Mouse (Mus musculus) urinary bladder, postnatal 10 days (tissue): ENCODE measurements around the gene Cmklr1.
"Not testable (repeated sequence)": the region's sequence is repeated elsewhere in the genome, so short reads cannot be mapped to it uniquely, and the experiment has no call there.

Experiments used
- DNase-seq: peaks from one replicate; pipeline ENCODE4 v3.0.0; 2022; ENCODE audit warnings: low spot score

Cmklr1 gene

DNA sequence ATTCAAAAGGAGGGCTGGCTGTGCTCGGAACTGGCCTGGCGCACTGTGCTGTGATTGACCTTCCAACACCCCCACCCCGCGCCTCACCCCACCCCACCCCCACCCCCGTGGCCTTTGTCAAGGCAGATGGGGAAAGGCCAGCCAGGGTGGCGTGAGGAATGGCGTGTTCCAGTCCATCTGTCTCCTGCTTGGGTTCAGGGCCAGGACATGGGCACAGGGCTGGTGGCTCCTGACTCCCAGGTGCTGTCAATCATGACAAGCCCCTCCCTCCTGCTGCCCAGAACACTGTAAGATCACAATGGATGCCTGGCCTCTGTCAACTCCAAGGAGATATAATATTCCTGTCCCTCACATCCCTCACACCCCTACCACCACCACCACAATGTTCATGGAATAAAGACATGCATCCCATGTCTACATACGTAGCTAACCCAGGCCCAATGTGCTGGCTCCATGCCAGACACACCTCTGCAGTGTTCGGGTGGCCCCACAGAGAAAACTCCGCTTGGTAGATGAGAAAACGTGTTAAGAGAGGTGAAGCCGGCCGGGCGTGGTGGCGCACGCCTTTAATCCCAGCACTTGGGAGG is 30.0 kb downstream of the Cmklr1 start:
- no peak for DNase-seq

DNA sequence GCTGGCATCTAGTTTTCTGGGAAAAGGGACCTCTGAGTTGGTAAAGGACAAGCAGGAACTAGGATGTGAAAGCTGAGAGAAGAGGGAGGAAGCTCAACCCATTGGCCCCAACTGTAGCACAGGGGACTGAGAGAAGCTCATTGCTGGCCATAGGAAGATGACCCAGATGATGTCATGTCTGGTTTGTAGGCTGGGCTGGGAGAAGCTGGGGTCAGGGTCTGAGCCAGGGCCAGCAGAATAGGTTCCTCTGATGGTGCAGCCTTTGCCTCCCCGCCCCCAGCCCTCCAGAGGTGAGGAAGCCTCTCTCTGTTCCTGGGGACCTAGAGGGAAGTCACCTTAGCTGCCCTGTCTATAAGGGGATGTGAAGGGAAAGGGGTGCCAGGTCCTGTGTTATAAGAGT is 31.1 kb downstream of the Cmklr1 start:
- DNase-seq, result no peak

DNA sequence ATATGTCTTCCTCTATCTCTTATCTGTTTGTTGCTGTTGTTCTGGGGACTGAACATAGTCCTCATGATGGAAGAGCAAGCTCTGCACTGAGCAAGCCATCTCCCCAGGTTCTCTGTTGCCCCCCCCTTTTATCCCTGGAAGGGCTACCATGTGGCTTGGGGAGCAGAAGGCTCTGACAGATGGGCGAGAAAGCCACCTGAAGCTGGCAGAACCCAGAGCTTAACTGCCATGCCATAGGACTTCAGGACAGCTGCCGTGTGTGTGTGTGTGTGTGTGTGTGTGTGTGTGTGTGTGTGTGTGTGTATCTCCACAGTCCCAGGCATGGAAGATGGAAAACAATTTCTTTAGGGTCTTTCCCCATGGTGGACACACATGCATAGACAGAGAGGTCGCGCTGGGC is 31.5 kb downstream of the Cmklr1 start:
- DNase-seq, result no peak

DNA sequence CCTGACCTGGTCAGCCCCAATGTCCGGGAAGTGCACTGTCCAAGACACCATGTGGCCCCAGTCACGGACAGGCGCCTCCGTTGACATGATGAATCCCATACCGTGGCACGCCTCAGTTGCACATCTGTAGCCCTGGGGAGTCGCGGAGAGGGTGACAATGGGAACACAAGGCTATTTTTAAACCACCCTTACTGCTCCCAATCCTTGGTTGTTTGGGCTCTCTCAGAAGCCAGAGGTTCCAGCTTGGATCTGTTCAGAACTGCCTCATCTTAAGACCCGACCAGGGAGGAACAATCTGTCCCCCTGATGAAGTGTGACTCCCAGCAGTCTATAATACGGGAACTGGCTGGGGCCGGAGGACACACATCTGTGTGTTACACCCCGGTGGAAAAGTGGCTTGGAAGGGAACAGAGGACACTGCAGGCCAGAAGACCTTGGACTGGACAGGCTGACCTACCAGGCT is 38.4 kb downstream of the Cmklr1 start:
- no peak for DNase-seq

DNA sequence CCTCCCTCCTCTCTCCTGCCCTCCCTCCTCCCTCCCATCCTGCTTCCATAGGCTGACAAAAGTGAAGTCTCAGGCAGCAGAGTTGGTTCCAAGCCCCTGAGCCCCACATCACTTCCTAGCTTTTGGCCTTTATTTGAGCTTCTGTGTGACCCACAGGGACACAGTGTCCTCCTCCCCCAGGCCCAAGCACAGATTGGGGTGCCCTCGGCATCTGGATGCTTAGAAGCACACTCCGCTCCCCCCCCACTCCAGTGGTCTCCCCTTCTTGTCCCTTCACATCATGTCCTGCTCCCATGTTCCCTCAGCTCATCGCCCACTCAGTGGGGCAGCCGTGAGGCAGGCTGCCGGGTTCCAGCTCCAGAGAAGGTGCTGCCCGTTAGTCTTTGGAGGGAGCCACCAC is 39.1 kb downstream of the Cmklr1 start:
- no peak for DNase-seq

DNA sequence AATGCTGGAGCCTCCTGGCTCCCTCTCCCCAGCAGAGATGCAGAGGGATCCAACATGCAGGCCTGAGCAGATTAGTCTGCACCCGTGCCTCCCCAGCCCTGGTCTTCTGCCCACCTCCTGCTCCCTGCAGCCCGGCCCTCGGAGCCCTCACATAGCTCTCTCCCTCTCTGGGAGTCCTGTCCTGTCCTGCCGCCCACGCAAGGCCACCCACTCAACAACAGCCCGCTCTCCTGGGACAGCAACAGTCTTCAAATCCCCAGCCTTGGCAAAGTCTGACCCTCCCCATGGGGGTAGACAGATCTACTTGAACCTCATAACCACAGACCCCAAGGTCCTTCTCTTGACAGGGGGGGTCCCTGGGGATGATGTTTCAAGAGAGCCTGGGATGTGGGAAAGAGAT is 39.7 kb downstream of the Cmklr1 start:
- no peak for DNase-seq

DNA sequence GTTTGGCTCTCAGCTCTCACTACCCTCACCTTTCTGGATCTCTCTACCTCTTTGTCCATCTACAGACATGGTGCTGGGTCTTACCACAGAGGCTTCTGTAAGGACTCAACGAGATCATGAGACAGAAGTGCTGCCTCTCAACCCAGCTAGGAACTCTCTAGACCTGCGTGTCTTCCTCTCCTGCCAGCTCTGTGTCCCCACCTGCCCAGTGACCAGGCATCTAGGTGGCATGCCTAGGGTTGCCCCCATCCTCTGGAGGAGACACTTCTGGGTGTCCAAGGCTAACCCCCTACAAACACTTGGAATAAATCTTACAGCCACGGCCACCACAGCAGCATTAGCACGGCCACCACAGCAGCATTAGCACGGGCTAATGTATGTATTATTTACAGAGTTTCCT is 40.3 kb downstream of the Cmklr1 start:
- no peak for DNase-seq

DNA sequence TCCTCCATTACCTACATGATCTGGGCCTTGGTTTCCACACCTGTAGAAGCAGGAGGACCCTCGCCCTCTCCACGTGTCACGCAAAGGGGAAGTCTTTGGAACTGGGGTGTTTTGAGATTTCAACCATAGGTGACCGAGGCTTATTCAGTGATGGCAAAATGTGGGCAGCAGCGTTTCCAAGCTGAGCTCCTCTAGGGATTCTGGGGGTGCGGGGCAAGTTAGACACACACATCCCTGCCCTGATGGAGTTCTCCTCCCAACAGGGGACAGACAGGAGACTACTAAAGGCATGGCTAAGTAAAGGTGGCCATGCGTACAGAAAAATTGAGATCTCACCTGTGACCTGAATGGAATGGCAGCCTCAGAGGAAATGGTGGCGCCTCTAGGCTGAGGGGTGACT is 41.7 kb downstream of the Cmklr1 start:
- DNase-seq, result no peak

DNA sequence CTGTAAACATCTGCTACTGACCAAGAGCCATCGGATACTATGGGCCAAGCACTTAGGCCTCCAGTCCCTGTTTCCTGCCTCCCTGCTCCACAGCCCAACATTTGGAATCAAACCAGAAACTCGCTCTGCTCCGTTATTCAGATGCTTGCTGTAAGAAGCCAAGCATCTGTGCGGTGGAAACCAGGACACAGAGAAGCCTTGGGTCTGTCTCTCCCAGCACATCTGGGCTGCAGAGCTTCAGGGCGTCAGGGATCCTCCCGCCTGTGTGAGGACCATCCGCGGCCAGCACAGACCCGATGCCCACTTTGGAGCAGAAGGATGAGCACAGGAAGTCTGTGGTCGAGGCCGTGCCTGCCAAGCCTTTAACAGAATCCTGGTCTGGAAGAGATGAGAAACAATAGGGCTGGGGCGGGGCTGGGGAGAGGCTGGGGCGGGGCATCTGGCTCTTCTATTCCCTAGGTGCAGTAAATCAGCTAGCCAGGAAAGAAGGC is 42.2 kb downstream of the Cmklr1 start:
- no peak for DNase-seq

DNA sequence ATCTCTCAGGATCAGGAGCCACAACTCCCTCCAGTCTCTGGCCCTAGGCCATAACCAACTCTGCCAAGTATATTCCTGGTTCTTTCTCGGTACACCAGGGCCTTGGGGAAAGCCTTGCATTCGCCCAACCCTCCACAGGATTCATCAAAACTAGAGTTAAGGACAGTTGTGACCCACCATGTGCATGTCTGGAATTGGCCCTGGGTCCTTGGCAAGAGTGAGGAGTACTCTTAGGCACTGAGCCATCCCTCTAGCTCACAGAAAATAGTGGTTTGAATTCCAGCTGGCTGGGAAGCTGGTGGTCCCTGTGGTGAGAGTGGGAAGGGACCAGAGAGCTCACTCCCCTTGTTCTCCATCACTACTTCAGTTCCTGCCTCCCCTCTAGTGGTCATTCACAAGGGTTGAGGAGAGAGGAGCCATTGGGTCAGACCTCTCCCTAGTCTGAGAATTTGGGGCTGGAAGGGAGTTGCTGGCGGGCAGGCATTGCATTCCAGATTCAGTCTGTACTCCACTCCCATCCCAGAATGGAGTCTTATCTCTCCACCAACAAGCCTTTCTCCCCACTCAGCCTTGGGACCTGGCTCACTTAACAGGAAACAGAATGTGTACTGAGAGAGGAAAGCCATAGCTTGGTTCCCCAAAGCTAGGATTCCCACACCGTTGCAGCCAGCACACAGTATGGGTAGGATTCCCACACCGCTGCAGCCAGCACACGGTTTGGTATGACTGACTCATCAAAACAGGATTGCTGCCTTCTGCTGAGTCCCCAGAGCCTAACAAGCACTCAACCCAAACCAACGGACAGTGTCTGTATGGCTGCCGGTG is 43.1 kb downstream of the Cmklr1 start:
- DNase-seq, result no peak

DNA sequence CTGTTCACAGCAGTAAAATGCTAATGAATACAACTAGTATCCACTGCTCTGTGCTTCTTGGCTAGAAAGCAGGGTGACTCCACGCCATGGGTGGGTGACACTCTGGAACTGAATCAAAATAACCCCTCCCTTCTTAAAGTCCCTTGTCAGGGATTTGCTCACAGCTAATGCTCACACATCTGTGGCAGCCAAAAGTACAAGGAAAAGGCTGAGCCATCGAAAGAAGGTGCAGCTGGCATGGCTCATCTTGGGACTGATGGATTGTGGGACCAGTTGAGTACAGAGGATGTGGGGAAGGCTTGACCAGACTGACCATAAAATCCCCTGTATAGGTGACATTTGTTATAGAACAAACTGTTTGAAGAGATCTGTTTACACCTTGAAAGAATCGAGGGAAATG is 44.1 kb downstream of the Cmklr1 start:
- DNase-seq, result no peak

DNA sequence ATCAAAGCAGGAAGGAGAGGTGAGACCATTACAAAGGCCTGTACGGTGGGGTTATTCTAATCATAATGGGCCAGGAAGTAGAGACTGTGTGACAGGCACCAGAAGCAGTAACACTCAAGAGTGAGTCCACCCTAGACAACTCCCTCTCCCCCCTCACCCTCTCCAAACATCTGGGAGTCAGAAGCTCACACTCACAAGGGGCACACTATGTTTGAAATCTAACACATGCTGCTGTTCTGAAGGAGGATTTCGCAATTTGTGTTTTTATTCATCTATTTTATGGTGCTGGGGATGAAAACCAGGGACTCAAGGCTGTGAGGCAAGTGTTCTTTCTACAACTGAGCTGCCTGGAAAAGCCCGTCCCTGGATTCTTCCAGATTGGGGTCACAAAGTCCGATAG is 45.5 kb downstream of the Cmklr1 start:
- no peak for DNase-seq

DNA sequence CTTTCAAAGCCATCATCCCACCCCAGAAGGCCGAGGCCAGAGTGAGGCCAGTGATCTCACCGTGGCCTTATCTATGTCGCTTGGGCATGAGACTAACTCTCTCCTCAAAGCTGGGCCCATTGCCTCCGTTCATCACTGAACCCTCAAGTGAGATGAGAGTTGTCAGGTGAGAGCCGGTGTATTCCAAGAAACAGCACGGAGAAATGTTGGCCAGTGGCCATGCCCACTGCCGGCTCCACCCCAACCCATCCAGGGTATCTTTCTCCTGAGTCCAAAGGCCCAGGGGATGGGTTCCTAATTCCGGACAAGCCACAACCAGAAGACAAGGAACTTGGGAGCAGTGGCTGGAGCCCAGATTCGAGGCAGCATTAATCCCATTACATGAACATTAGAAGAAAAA is 46.8 kb downstream of the Cmklr1 start:
- no peak for DNase-seq

DNA sequence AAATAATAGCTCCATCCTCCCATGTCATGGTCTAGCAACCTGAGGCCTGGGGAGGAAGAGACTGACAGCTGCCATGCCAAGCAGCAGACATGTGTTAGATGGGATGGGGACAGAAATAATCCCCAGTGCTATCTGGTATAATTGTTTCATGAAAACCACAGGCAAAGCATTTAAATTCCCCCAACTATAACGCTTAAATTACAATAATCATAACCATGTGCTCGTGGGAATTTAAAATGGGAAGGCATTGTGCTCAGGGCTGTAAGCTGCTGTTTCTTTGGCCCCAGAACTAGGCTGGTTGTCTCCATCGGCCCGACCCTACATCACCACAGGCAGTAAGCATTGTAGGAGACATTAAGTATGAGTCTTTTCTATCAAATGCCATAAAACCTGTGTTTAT is 49.4 kb downstream of the Cmklr1 start:
- DNase-seq, result no peak

DNA sequence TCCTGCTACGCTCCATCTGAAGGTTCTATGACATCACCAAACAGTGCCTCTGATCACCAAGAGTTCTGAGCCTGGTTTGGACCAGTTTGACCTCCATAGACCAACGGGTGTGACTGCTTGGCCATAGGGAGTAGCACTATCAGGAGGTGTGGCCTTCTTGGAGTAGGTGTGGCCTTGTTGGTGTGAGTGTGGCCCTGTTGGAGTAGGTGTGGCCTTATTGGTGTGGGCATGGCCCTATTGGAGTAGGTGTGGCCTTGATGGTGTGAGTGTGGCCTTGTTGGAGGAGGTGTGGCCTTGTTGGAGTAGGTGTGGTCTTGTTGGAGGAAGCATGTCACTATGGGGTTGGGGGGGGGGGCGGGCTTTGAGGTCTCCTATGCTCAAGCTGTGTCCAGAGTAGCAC is 50.0 kb downstream of the Cmklr1 start:
- no peak for DNase-seq

DNA sequence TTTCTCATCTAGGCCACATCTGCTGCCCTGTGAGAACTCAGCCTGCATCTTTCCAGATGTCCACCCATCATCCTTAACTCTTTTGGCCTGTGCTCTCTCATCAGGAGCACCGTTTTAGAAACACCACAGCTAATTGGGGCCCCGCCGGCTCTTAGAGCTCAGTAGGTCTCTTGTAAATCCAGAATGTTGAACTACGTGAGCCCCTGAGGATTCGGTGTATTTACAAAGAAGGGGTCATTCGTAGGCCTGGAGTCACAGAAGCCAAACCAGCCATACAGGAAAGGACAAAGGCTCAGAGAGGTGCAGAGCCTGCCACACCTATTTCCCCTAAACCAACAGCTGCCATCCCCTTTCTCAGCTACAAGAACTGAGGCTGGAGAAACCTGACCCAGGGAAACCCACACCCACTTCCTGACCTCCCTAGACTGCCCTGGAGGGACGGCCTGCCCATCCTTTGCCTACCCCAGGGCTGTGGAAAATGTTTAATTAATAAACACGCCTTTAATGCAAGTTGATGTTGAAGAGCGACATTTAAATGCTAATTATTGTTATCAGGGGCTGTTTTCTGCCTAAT is 53.4 kb downstream of the Cmklr1 start:
- DNase-seq, result no peak

DNA sequence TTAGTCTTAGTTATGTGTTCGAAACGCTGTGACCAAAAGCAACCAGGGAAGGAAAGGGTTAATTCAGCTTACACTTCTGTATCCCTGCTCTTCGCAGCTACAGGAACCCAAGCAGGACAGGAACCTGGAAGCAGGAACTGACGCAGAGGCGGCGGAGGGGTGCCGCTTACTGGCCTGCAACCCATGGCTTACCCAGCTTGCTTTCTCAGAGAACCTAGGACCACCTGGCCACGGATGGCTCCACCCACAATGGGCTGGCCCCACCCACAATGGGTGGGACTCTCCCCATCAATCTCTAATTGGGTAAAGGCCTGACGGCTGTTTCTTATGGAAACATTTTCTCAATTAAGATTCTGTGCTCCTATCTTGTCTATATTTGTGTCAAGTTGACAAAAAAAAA is 54.0 kb downstream of the Cmklr1 start:
- no peak for DNase-seq

DNA sequence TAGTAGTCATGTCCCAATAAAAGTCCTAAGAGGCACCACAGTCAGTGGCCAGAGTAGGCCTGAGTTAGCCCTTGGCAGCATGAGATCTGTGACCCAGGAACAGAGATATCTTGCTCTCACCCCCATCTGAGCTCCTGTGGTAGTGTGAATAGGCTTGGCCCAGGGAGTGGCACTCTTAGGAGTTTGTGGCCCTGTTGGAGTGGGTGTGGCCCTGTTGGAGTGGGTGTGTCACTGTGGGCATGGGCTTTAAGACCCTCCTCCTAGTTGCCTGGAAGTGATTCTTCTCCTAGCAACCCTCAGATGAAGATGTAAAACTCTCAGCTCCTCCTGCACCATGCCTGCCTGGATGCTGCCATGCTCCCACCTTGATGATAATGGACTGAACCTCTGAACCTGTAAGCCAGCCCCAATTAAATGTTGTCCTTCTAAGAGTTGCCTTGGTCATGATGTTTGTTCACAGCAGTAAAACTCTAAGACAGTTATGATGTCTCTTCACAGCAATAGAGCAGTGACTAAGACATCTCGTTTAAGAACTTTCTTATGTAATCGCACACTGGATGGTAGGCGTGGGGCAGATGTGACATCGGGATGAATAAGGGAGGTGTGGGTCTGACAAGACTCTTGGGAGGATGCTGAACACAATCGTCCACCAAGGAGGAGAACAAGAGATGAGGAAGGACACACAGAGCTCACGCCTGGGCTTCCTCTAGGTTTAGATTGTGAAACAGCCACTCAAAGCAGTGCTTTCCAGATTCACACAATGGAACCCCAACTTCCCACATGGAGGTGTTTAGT is 56.1 kb downstream of the Cmklr1 start:
- no peak for DNase-seq

DNA sequence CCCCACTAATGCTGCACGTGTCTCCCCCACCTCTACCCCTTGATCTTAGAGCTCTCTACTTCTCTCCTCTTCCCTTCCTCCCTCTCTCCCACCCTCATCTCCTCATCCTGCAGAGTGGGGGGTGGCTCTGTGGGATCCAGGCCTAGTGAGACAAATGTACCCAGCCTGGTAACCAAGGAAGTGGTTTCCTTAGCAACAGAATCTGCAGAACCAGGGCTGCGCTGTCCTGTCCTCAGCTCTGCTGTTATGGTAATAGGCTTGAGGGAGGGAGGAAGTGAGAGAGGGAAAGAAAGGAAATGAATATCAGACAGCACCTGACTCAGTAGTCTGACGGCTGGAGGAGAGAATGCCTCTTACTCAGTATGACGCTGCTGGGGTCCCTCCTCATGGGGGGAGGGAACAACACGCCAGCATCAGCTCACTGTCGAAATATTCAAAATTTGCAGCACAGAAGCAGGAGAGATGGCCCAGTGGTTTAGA is 58.4 kb downstream of the Cmklr1 start:
- DNase-seq, result no peak

DNA sequence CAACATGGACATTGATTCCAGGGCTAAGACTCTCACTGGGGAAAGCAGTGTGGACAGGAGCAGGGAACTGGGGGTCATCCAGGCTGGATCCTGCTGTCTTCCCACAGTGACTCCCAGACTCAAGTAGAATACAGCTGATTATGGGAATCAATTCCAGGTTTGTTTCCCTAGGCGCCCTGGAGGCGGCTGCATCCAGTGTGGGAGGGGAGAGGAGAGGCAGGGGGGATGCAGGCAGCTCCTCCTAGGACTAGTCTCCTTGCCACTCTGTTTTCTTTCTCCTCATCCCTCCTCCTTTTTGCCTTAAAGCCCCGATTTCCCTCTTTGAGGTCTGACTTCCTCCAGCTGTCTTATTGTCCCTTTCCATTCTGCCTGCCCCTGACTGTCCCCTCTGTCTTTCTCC is 59.1 kb downstream of the Cmklr1 start:
- DNase-seq, result no peak

DNA sequence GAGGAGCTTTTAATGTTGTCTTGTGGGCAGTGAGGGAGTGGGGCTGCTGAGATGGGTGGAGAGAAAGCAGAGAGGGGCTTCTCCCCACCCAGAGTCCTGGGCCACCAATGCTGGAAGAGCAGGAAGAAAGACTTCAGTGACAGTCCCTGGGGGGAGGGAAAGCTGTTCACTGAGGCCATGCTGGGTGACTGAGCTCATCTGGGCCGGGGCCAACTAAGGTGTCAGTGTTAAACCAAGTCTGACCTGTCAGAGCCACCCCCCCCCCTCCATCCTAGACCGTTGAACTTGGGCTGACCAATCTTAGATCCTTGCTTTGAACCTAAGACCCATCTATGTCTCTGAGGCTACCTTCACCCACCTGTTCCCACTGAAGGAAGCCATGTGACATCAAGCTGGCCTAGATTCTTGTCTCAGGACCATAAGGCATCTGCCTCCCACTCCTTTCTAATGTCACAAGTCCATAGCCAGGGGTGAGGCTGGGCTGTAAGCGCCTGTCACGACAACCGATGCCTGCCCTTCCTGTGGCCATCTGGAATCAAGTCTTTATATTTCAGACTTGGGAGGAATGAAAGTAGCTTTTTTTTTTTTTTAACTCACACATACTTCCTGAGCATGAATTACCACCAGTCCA is 60.1 kb downstream of the Cmklr1 start:
- no peak for DNase-seq

DNA sequence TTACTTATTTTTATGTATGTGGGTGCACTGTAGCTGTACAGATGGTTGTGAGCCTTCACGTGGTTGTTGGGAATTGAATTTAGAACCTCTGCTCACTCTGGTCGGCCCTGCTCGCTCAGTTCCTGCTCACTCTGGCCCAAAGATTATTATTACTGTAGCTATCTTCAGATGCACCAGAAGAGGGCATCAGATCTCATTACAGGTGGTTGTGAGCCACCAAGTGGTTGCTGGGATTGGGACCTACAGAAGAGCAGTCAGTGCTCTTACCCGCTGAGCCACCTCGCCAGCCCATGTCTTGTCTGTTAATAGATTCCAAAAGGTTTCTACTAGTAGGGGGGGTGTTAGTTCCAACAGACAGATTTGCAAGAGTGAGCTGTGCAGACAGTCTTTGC is 63.8 kb downstream of the Cmklr1 start:
- not testable (repeated sequence) for DNase-seq
